Mouse (Mus musculus): Measurements from ENCODE around the gene Nip7.
A peak's percentile ranks its signal among the peaks of the same experiment; 100 is the strongest.
"Not testable (repeated sequence)": the region's sequence is repeated elsewhere in the genome, so short reads cannot be mapped to it uniquely, and the experiment has no call there.

The Nip7 gene

DNA sequence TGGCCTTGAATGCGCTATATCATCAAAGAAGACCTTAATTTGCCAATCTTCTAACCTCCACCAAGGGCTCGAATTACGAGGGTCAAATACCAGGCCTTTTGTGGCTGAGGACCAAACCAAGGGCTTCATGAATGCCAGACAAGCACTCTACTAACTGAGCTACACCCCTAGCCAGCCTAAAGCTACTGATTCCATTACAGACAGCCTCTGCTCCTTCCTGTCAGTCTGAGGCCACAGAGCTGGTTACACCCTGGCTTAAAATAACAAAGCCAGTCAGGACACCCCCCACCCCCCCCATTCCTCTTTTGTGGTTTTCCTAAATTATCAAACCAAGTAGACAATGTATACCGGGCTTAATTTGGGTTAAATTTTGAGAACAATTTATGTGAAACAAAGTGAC, 17.0 kb downstream of the Nip7 start:
- no peak for DNase-seq

GRCm38 (mm10) chr8:107074128-107074527, 17.5 kb downstream of the Nip7 start:
- no peak for DNase-seq

DNA sequence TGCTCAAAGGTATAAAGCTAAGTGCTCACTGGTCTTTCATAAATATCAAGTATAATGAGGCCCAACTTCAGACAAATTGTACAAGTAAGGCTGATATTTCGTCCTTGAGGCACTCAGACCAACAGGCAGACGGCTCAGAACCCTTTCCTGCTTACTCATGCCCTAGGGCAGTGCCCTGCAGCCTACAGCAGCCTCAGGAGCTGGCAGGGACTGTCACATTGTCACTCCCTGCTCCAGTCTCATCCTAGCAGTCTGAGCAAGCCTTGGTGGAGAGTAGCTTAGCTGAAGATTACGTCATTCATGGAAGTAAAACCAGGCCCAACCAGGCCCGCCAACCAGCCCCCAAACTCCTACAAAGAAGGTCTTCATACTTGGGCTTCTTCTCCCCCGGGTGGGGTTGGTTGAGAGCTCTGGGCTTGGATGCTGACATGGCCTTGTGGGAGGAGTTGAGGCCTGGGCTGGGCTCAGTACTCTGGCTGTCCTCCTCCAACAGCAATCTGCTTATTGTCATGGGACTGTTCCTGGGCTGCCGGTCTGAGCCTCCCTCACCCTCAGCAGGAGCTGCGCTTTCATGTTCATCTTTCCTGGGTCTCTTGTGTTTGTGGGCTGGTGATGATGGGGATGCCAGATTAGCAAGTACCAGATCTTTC, 19.7 kb downstream of the Nip7 start:
- no peak for DNase-seq

DNA sequence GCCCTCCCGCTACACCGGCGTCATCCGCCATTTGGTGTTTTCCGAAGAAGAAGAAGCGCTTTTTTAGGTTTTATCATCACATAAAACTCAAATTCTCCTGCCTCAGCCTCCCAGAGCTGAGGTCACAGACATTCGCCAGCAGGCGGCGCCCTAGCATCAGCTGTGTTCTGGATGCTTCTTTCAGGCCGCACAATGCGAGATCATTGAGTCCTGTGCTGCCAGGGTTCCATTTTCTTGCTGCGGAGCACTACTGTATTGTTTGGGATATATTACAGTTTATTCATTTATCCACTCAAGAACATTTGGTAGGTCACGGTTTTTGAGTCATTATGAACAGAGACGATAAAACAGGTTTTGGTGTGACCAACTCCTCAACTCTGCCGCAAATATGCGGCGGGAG, 28.7 kb downstream of the Nip7 start:
- no peak for DNase-seq

DNA sequence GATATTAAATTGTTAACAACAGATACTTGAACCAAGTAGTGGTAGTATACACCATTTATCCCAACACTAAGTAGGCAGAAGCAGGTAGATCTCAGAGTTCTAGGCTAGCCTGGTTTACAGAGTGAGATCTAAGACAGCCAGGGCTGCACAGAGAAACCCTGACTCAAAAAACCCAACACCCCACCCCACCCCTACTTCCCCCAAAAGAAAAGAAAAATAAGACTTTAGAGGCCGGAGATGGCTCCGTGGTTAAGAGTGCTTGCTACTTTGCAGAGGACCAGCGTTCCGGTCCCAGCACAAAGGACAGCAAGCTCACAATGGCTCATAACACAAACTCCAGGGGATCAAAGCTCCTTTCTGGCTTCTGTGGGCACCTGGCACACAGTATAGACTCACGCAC, 29.3 kb downstream of the Nip7 start:
- DNase-seq, result no peak

GRCm38 (mm10) chr8:107088526-107089063, 31.9 kb downstream of the Nip7 start:
- no peak for DNase-seq

DNA sequence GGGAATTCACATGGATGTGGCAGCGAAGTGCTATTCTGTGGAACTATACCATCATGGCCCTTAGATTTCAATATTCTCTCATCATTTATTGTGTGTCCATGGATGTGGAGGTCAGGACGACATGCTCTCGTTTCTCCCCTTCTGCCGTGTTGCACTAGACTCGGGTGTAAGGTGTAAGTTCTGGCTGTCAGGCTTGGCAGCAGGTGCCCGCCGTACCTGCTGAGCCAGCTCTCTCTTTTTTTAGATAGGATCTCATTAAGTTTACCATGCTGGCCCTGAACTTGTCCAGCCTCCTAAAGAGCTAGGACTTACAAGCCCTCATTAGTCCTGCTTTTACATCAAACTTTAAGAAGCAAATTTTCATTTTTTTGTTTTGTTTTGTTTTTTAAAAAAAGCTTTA, 33.9 kb downstream of the Nip7 start:
- no peak for DNase-seq

DNA sequence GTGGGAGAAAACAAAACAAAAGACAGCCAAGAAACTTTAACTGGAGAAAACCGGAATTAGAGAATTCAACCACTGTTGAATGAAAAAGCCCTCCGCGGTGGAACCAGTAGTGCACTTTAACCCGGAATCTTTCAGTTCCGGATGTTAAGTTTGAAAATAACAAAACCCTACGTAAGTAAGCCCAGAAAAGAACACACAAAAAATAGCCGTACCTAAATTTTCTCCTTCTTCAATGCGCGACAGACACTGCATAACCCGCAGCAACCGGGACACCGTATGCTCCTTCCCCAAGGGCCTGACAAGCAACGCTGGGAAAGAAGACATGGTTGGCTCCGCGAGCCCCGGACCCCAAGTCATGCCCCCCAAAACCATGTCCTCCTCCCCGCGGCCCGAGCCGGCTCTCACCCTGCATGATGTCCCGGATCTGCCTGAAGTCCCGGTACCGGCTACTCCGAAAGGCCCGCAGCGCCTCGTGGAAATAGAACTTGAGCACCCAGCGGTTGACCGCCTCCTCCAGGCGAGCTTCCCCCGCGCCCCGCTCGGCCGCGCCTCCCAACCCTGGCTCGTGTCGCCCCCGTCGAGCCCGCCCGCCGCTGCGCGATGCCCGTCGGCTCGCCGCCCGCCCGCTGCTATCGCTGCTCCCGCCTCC, 39.2 kb downstream of the Nip7 start:
- DNase-seq, result peak; percentile 60

GRCm38 (mm10) chr8:107096366-107097036, 39.8 kb downstream of the Nip7 start, which contains the start of gene Terf2:
Gene Terf2 (minus strand): TSS chr8:107096547.
- peak; percentile 97 for DNase-seq

- DNase-seq, result no peak
Observed at GRCm38 (mm10) chr8:107100635-107101034, 44.0 kb downstream of the Nip7 start.

GRCm38 (mm10) chr8:107104547-107104946, 47.9 kb downstream of the Nip7 start:
- peak; percentile 87 for DNase-seq

GRCm38 (mm10) chr8:107108089-107108488, 51.4 kb downstream of the Nip7 start:
- not testable (repeated sequence) for DNase-seq

GRCm38 (mm10) chr8:107108978-107109720, 52.5 kb downstream of the Nip7 start:
- DNase-seq, result no peak

- DNase-seq, result no peak
Observed at GRCm38 (mm10) chr8:107109816-107110435, 53.2 kb downstream of the Nip7 start.

All from embryo, embryonic 11 days (tissue).